Mouse (Mus musculus) urinary bladder, postnatal 10 days (tissue): ENCODE data around the gene Olfr181.

Source experiments
- DNase-seq: peaks from one replicate; pipeline ENCODE4 v3.0.0; 2022; ENCODE audit warnings: low spot score

Gene Olfr181

DNA sequence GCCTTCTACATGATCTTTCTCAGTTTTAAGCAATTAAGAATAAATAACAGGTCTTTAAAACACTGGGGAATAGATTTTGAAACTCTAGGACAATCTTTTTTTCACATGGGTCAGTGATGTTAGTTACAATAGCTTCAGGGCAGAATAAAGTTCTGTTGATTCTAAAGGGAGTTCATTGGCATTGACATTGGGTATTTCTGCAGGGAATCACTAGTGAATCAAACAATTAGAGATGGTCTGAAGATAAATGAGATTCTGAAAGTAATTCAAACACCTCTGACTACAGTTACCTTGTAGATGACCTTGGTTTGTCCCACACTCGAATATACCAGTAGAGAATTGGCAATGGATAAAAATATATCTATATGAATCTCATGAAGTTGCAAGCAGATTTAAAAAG is at the start of gene Olfr181:
Gene Olfr181 (minus strand): TSS at position 101 of the 400 bp plus-strand sequence.
- no peak for DNase-seq

DNA sequence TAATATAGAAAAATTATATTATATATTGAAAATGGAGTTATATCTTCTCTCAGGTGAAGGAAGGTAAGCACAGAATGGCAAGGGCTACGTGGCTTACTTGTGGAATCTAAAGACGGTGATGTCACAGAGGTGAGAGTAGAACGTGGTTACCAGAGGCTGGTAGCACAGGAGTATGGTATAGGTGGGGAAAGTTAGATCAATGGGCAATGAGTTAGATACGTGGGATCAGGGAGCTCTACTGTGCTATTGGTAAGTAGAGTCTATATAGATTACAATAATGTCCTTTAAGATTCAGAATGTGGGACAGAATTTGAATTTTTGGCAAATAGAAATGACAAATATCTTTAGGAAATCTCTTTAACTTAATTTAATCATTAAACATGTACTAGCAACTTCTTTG is 737 bp upstream of the Olfr181 start, which contains the start of gene Olfr180:
Gene Olfr180 (minus strand): TSS at position 101 of the 400 bp plus-strand sequence.
- DNase-seq: no peak

GRCm38 (mm10) chr16:58891963-58892362 is 36.6 kb downstream of the Olfr181 start, which contains the start of gene Olfr178:
Gene Olfr178, minus strand, starts transcription at chr16:58892063.
- DNase-seq: no peak

GRCm38 (mm10) chr16:58884416-58884815 is 44.1 kb downstream of the Olfr181 start:
- DNase-seq: no peak
